Mouse (Mus musculus) erythroblast, embryonic 14.5 days (primary cell): ENCODE results near the gene Ddc. TPM values are rescaled to one million over a fixed set of nuclear protein-coding genes. Genes with fewer than 3 reads are reported as not detected.

Experiments used
- H3K27me3 ChIP-seq: 2 replicates; pipeline ENCODE4 v1.6.1; 2012; ENCODE audit warnings: inconsistent platforms; ENCODE audit not compliant: control insufficient read depth
- H3K36me3 ChIP-seq: 2 replicates; pipeline ENCODE4 v1.6.1; 2012; ENCODE audit warnings: mild to moderate bottlenecking, inconsistent platforms; ENCODE audit not compliant: control insufficient read depth
- H3K4me1 ChIP-seq: 2 replicates; pipeline ENCODE4 v1.6.1; 2012; ENCODE audit warnings: inconsistent platforms; ENCODE audit not compliant: control insufficient read depth
- H3K4me3 ChIP-seq: replicated peaks from 2 replicates; pipeline ENCODE3; 2012; ENCODE audit warnings: moderate library complexity, mild to moderate bottlenecking, inconsistent platforms
- H3K9me3 ChIP-seq: 2 replicates; pipeline ENCODE4 v1.6.1; 2012; ENCODE audit warnings: low read length, inconsistent platforms, mixed read lengths; ENCODE audit not compliant: control insufficient read depth
- GATA1 ChIP-seq: IDR thresholded peaks from 2 replicates; pipeline ENCODE4 v1.6.1; 2012; ENCODE audit warnings: low read length, inconsistent platforms, mixed read lengths
- TAL1 ChIP-seq: IDR thresholded peaks from 3 replicates; pipeline ENCODE4 v1.6.1; 2012; ENCODE audit warnings: low read length, inconsistent platforms, mixed read lengths
- polyA plus RNA-seq: library from polyadenylated mRNA; stranded (reverse); fragments of >175 nt; gene quantifications from 2 replicates; pipeline ENCODE4 v1.2.3, GENCODE M21; 2012

The Ddc gene
- polyA plus RNA-seq, 1 experiment, result 0.05 TPM

DNA sequence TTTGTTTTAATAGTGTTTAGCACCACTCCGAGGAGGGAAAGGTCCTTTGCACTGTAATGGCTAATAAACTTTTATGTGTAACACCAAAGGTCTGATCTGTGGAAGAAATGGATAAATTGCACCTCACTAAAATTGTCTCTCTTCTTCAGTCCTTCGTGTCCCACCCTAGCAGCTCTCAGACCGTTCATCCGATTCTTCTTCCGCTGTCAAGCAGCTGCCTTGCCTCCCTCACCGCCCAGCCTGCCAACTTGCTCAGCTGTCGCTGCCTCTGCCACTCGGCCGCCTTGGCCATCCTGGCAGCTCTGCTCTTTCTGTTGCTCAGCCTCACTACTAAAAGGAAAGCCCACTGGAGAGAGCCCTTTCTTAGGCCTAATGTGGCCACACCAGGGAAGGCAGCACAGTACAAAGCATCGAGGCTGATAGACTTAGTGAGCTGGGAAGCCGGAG, 42.2 kb downstream of the Ddc start:
- 0 out of 2 replicates have a peak, but pooled peaks cover 3% of the 10 kb centered on the region for H3K9me3 ChIP-seq
- H3K4me3 ChIP-seq, result no peak overlapping the region
- H3K4me1 ChIP-seq, result peaks cover 7% of the 10 kb centered on the region
- TF ChIP-seq GATA1, result no peak
- no peak for TF ChIP-seq TAL1
- H3K27me3 ChIP-seq, result no peaks in the 10 kb centered on the region
- no peaks in the 10 kb centered on the region for H3K36me3 ChIP-seq

DNA sequence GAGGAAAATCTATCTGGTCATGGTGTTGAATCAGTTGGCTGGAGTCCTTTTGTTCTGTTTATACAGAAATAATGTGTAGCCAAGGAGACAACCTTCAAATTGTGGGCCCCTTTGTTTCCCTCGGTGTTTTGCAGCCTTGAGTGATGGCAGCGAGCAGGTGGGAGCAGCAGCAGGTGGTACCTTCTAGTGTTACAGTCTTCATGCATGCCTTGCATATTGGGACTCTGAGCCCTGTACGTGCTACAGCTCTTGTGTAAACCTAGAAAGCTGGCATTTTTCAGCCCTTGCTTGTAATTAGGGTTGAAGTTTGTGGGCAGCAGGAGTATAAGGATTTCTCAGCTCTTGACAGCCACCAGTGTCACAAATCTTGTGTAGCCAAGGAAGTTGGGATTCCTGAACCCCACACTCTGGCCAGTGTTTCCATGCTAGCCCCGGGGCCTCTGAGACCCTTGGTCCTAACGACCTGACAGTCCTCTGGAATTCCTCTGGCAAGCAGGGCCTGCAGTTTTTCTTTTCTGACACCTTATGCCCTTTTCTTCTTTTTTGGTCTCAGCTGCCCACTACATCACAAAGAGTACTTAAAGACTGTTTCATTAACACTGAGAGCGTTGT, 42.8 kb downstream of the Ddc start:
- TF ChIP-seq GATA1, result no peak
- Histone ChIP-seq H3K27me3 (no peaks in the 10 kb centered on the region), H3K36me3 (no peaks in the 10 kb centered on the region), H3K4me1 (peaks cover 12% of the 10 kb centered on the region), H3K9me3 (0 out of 2 replicates have a peak, but pooled peaks cover 3% of the 10 kb centered on the region), H3K4me3 (no peak overlapping the region)

DNA sequence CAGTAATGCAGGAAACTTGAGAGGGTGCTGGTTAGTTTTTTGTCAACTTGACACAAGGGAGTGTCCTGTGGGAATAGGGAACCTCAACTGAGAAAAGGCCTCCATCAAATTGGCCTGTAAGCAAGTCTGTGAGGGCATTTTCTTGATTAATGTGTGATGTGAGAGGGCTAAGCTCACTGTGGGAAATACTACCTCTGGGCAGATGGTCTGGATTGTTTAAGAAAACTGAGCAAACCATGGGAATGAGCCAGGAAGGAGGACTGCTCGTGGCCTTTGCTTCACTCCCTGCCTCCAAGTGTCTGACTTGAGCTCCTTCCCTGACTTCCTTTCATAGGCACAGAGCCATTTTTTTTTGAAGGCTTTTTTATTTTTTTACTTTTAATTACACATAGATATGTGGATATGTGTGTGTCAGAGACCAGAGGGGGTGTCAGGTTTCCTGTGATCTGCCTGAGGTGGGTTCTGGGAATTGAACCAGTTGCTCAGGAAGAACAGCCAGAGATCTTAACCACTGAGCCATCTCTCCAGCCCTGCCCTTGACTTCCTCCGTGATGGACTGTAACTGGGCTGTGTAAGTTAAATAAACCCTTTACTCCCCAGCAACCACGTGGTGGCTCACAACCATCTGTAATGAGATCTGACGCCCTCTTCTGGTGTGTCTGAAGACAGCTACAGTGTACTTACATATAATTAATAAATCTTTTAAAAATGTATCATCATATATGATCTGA, 44.0 kb downstream of the Ddc start:
- H3K36me3 ChIP-seq, result no peaks in the 10 kb centered on the region
- peaks cover 17% of the 10 kb centered on the region for H3K4me1 ChIP-seq
- 0 out of 2 replicates have a peak, but pooled peaks cover 3% of the 10 kb centered on the region for H3K9me3 ChIP-seq
- H3K4me3 ChIP-seq, result no peak overlapping the region
- TF ChIP-seq GATA1 (no peak), TAL1 (no peak)
- no peaks in the 10 kb centered on the region for H3K27me3 ChIP-seq

DNA sequence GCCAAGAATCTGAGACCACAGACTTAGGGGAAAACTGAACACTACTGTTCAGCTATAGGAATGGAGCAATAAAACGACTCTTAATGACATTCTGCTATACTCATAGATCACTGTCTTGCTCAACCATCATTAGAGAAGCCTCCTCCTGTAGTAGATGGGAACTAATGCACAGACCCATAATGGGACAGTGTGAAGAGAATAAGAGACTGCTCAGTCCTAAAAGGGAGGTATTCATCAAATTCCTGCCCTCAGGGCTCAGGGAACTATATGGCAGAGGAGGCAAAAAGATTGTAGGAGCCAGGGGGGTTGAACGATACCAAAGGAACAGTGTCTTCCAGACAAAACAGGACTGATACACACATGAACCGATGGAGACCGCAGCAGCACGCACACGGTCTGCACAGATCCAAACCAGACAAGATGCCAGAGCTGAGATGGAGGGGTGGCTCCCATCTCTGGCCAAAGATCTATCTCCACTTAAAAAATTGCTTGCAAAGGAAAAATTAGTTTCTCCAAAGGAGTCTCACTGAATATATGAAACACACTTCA, 45.9 kb downstream of the Ddc start:
- Histone ChIP-seq H3K27me3 (peaks cover under 1% of the 10 kb centered on the region; the same call in 1 of the 2 replicates), H3K9me3 (0 out of 2 replicates have a peak, but pooled peaks cover 3% of the 10 kb centered on the region), H3K4me3 (no peak overlapping the region), H3K36me3 (no peaks in the 10 kb centered on the region), H3K4me1 (peaks cover 20% of the 10 kb centered on the region)
- TF ChIP-seq GATA1 (no peak), TAL1 (no peak)

DNA sequence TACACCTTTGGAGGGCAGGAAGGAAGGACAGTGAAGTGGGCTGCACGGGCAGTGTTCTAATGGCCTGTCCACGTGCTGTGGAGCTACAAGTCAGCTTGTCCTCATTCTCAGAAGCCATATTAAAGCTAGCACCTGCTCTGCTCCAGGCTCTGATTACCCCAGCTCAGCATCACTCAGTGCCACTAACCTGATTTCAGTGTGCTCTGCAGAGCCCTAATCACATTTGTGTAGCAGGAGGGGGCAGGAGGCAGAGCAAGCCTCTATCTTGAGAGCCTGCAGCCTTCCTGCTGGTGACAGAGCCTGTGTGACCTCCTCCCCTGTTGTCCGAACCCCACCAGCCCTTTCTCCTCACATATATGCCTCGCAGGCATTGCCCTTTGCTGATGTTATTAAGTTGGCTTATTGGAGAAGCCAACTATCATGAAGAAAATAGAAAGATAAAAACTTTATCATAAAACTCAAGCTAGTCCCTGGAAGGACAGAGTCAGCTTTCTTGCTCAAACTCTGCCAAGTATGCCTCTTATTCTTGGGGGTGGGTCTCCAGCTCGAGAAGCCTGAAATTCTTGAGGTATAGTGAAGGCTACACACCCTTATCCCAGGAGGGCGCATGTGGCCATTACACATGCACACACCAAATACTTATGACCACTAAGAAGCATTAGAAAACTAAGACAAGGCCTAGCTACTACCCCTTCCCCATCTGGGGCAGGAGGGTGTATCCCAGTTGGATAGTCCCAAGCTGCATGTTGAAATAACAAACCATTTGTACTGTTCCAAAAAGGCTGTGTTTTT, 47.3 kb downstream of the Ddc start:
- H3K36me3 ChIP-seq, result no peaks in the 10 kb centered on the region
- H3K4me3 ChIP-seq, result no peak overlapping the region
- TF ChIP-seq TAL1 (no peak), GATA1 (no peak)
- H3K4me1 ChIP-seq, result peaks cover 20% of the 10 kb centered on the region
- H3K27me3 ChIP-seq, result peaks cover 4% of the 10 kb centered on the region
- H3K9me3 ChIP-seq, result no peaks in the 10 kb centered on the region

DNA sequence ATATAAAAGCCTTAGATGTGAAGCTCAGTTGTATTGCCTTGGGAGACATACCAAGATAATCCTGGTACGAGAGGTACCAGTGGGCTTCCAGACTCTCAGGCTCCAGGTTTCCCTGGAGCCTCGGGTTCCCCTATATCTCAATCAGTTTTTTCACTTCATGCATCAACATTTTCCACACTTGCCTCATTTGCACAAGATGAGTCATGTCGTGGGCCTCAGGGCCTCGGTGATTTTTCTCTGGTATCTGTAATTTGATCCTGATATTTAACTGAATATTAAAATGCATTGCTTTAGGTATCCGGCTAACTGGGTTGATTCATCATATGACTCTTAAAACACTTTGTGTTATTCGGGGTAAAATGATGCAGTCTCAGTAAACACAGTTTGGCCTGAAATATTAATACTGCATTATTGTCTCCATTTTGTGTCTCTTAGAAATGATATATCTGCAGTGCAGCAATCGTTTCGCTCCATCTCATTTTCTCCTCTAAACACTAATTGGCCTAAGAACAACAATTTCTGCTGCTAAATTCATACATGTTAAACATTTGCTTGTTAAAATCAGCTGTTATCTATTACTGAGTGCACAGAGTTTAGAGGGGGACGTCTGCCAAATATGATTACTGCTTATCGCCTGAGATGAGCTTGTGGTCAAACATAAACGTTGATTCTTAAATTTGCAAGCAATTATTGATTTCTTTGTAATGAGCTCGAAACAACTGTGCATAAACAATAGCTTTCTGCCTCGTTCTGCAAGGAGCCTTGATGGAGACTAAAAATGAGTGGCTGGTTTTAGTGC, 48.2 kb downstream of the Ddc start:
- H3K9me3 ChIP-seq, result no peaks in the 10 kb centered on the region
- H3K4me3 ChIP-seq, result no peak overlapping the region
- no peaks in the 10 kb centered on the region; the same call in 1 of the 2 replicates for H3K36me3 ChIP-seq
- no peak for TF ChIP-seq TAL1
- peaks cover 8% of the 10 kb centered on the region for H3K27me3 ChIP-seq
- H3K4me1 ChIP-seq, result peaks cover 25% of the 10 kb centered on the region

DNA sequence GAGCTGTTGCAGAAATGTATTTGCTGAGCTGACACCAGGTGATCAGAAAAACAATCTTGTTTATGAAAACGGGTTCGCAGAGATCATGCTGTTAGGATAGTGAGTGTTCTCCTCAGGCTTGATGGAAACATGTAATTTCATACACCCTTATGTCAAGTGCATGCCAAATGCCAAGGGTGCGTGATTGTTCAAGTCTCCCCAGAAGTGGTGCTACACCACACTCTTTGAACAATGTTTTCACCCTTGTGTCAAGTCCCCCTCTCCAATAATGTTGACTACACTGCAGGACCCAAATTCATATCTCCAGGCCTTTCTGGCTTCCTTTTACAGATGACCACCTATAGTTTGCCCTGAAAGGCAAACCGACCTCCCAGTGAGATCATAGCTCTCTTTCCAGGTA, 49.5 kb downstream of the Ddc start:
- no peak overlapping the region for H3K4me3 ChIP-seq
- no peak for TF ChIP-seq TAL1
- no peak for TF ChIP-seq GATA1
- no peaks in the 10 kb centered on the region; the same call in 1 of the 2 replicates for H3K36me3 ChIP-seq
- H3K27me3 ChIP-seq, result peaks cover 11% of the 10 kb centered on the region
- H3K4me1 ChIP-seq, result peaks cover 38% of the 10 kb centered on the region
- no peaks in the 10 kb centered on the region for H3K9me3 ChIP-seq

DNA sequence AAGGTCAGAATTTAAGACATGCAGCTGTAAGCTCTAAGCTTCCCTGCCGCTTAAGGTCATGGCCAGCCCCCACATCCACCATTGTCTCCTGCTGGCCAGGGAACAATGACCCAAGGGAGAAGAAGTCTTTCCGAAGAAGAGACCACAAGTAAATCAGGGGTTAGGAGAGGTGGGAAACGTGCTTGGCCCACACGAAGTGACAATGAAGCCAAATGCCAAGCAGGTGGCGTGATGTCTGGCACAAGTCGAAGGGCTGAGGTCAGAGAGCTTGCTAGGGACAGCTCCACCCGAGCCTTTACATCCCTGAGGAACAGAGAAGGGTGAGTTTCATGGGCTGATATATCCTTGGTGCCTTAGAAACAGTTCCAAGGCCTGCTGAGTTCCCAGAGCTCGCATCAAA, 52.9 kb downstream of the Ddc start:
- Histone ChIP-seq H3K4me1 (peaks cover 59% of the 10 kb centered on the region), H3K9me3 (no peaks in the 10 kb centered on the region), H3K36me3 (peaks cover 7% of the 10 kb centered on the region), H3K4me3 (no peak overlapping the region), H3K27me3 (peaks cover 11% of the 10 kb centered on the region)
- TF ChIP-seq GATA1 (no peak), TAL1 (no peak)
